Mouse (Mus musculus) CH12.LX (cell line): Measurements from ENCODE around the gene Gm20441.
A peak's percentile ranks its signal among the peaks of the same experiment; 100 is the strongest.

Experiments
- CTCF ChIP-seq, 2 experiments: IDR thresholded peaks in 1 of 2; conservative IDR thresholded peaks in 1 of 2; 2 replicates each; pipeline ENCODE4 v1.5.1; 2011 to 2012; ENCODE audit warnings: low read depth in 2 of 2, low read length in 2 of 2, improper control_type of control experiment in 1 of 2, inconsistent platforms in 1 of 2, mild to moderate bottlenecking in 1 of 2, moderate library complexity in 1 of 2
- E2F4 ChIP-seq: IDR thresholded peaks from 2 replicates; pipeline ENCODE4 v1.6.1; 2011; ENCODE audit warnings: low read depth, low read length, improper control_type of control experiment; ENCODE audit not compliant: insufficient replicate concordance
- EP300 ChIP-seq: IDR thresholded peaks from 2 replicates; pipeline ENCODE4 v1.6.1; 2011; ENCODE audit warnings: low read length, improper control_type of control experiment
- HCFC1 ChIP-seq: IDR thresholded peaks from 2 replicates; pipeline ENCODE4 v1.6.1; 2012; ENCODE audit warnings: low read depth, mild to moderate bottlenecking, inconsistent platforms, low read length, improper control_type of control experiment
- JUND ChIP-seq: conservative IDR thresholded peaks from 2 replicates; pipeline ENCODE4 v1.6.1; 2011; ENCODE audit warnings: low read depth, low read length, improper control_type of control experiment
- POLR2A ChIP-seq: IDR thresholded peaks from 2 replicates; pipeline ENCODE4 v1.6.1; 2011; ENCODE audit warnings: low read depth, mild to moderate bottlenecking, improper control_type of control experiment, low read length
- RCOR1 ChIP-seq: conservative IDR thresholded peaks from 2 replicates; pipeline ENCODE4 v1.6.1; 2012; ENCODE audit warnings: low read depth, mild to moderate bottlenecking, inconsistent platforms, low read length, improper control_type of control experiment
- ZC3H11A ChIP-seq: IDR thresholded peaks from 2 replicates; pipeline ENCODE4 v1.6.1; 2012; ENCODE audit warnings: low read depth, mild to moderate bottlenecking, inconsistent platforms, low read length, improper control_type of control experiment

GRCm38 (mm10) chr10:75760311-75760710 lies 20.4 kb downstream of the Gm20441 start:
- no peak for TF ChIP-seq POLR2A
- no peak for TF ChIP-seq RCOR1
- no peak for TF ChIP-seq EP300
- TF ChIP-seq CTCF (conservative IDR thresholded peaks at IDR 0.05 in 1 of 2, IDR thresholded peaks at IDR 0.05 in 1 of 2; ENCODE audit: low read depth in 2 of 2, low read length in 2 of 2): peak in 1 of 2 experiments; percentile 17; a peak in 1 of 4 replicates
- no peak for TF ChIP-seq ZC3H11A
- no peak for TF ChIP-seq HCFC1
- no peak for TF ChIP-seq E2F4
- TF ChIP-seq JUND: no peak
